In the genomic region with DNA sequence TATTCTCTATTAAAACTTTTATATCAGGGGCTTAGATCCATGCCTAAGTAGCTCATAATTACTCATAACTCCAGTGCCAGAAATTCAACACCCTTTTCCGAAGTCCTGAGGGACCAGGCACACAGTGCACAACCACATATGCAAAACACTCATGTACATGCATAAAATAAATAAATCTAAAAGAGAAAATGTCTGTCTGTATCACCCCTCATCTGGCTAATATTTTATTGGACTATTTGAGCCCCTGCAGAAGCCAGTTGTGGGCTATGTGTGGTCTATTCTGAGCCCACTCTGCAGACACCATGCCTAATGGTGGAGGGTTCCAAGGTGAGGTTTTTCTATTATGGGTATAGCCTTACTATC, we compare ENCODE assay signal across 21 mouse cellular contexts. TPM values are rescaled to one million over a fixed set of nuclear protein-coding genes. Genes with fewer than 3 reads are reported as not detected.
"Had no signal": no experiment of that assay in that cellular context is flagged by ENCODE, and none has a peak within 500 bp of the region (broad histone marks: within the 10 kb centered on the region; RNA-seq: fewer than 3 reads in every experiment).

No protein-coding gene starts in this region.

- ATAC-seq: midbrain, embryonic 13.5 days; midbrain, embryonic 16.5 days had no signal

- DNase-seq: kidney, adult 11 months; kidney, adult 8-10 months; kidney, postnatal 10 days; kidney, postnatal 36 days; left cerebral cortex, postnatal 4 days; lung, adult 2 months; lung, postnatal 14 days; lung, postnatal 4 days; right cerebral cortex, postnatal 14 days; right cerebral cortex, postnatal 4 days; spleen, adult 18-20 months; thymus, adult 18-20 months; thymus, postnatal 36 days had no signal

- H3K9me3 ChIP-seq: kidney, embryonic 15.5 days; limb, embryonic 12.5 days; limb, embryonic 15.5 days; liver, embryonic 15.5 days; midbrain, embryonic 10.5 days; midbrain, embryonic 13.5 days; stomach, embryonic 15.5 days had no signal

- H3K4me2 ChIP-seq: kidney, embryonic 15.5 days; limb, embryonic 12.5 days; limb, embryonic 15.5 days; liver, embryonic 15.5 days; midbrain, embryonic 13.5 days; stomach, embryonic 15.5 days had no signal

- H3K27me3 ChIP-seq: kidney, embryonic 15.5 days; limb, embryonic 12.5 days; limb, embryonic 15.5 days; liver, embryonic 15.5 days; midbrain, embryonic 13.5 days; stomach, embryonic 15.5 days had no signal

- H3K9ac ChIP-seq: kidney, embryonic 15.5 days; limb, embryonic 12.5 days; limb, embryonic 15.5 days; liver, embryonic 15.5 days; midbrain, embryonic 13.5 days; stomach, embryonic 15.5 days had no signal

- H3K4me1 ChIP-seq: kidney, embryonic 15.5 days; limb, embryonic 15.5 days; midbrain, embryonic 13.5 days had no signal

- H3K27ac ChIP-seq: kidney, embryonic 15.5 days; limb, embryonic 12.5 days; limb, embryonic 15.5 days; midbrain, embryonic 10.5 days; midbrain, embryonic 13.5 days; stomach, embryonic 15.5 days had no signal

- H3K36me3 ChIP-seq: kidney, embryonic 15.5 days; limb, embryonic 12.5 days; limb, embryonic 15.5 days; liver, embryonic 15.5 days; midbrain, embryonic 10.5 days; midbrain, embryonic 13.5 days; stomach, embryonic 15.5 days had no signal

- H3K4me3 ChIP-seq: kidney, embryonic 15.5 days; limb, embryonic 12.5 days; limb, embryonic 15.5 days; liver, embryonic 15.5 days; midbrain, embryonic 10.5 days; midbrain, embryonic 13.5 days; stomach, embryonic 15.5 days had no signal

RNA-seq across cellular contexts. Expression of a gene that starts 11.1 kb away (rescaled TPM):
- polyA plus RNA-seq: limb, embryonic 15.5 days; midbrain, embryonic 16.5 days had no signal
